Mouse (Mus musculus): ENCODE measurements at regions not wholly inside any gene's neighbourhood (a gene's known extent, or its start where the extent isn't known, plus 50 kb on each side); places are given as distances from the start of the nearest gene placed in this dataset.

DNA sequence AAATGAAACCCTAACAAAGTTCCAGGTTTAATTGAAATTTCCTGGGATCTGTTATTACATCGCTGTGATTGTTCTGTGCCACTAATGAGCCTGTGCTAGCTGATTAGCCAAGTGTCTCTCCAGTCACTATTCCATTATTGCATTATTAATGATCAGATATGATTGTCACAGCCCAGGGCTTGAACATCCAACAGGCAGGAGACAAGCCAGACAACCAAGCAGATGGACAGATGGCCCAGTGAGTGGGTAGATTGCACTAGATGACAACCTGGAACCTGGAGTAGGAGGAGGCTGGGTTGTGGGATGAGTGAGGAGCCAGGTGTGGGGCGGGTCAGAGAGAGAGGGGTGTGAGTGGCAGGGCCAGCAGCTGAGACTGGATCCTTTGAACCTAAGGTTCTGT, 161.6 kb downstream of the Trim29 start:
- Histone ChIP-seq H3K9me3 (ENCODE audit: low read length) (no peaks in the 10 kb centered on the region), H3K4me1 (replicated peaks; ENCODE audit: low read depth, low read length) (0 out of 2 replicates have a peak, but pooled peaks cover 3% of the 10 kb centered on the region), H3K4me3 (replicated peaks; ENCODE audit: low read length) (no peak overlapping the region), H3K27me3 (ENCODE audit: insufficient read depth, low read length) (peaks cover 80% of the 10 kb centered on the region), H3K36me3 (ENCODE audit: insufficient read depth, low read length) (no peaks in the 10 kb centered on the region)
- TF ChIP-seq NANOG (IDR thresholded peaks at IDR 0.05; ENCODE audit: borderline replicate concordance, low read length) (no peak), CTCF (conservative IDR thresholded peaks at IDR 0.05; ENCODE audit: low read length) (no peak), POU5F1 (IDR thresholded peaks at IDR 0.05; ENCODE audit: borderline replicate concordance, low read length) (no peak)

DNA sequence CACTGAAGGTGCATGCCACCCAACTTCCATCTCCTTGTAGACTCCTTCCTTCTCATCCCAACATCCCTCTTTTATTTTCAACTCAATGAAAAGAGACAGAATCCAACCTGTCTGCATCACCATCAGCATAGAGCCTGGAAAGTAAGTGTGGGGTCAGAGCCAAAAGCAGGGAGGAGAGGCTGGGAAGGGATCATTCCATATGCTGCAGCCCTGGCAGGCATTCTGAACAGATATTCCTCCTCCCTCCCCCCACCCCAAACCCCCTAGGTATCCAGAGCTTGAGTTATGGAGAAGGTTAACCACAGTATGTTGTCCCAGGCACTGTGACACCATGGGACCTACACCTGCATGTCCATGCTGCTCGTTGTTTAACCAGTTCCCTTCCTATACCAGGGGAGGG, 162.5 kb downstream of the Trim29 start:
- H3K36me3 ChIP-seq (ENCODE audit: insufficient read depth, low read length), result no peaks in the 10 kb centered on the region
- H3K27me3 ChIP-seq (ENCODE audit: insufficient read depth, low read length), result peaks cover 74% of the 10 kb centered on the region
- H3K4me3 ChIP-seq (replicated peaks; ENCODE audit: low read length), result no peak overlapping the region
- no peaks in the 10 kb centered on the region for H3K9me3 ChIP-seq (ENCODE audit: low read length)
- no peak for TF ChIP-seq CTCF (conservative IDR thresholded peaks at IDR 0.05; ENCODE audit: low read length)
- H3K4me1 ChIP-seq (replicated peaks; ENCODE audit: low read depth, low read length), result 0 out of 2 replicates have a peak, but pooled peaks cover 3% of the 10 kb centered on the region

DNA sequence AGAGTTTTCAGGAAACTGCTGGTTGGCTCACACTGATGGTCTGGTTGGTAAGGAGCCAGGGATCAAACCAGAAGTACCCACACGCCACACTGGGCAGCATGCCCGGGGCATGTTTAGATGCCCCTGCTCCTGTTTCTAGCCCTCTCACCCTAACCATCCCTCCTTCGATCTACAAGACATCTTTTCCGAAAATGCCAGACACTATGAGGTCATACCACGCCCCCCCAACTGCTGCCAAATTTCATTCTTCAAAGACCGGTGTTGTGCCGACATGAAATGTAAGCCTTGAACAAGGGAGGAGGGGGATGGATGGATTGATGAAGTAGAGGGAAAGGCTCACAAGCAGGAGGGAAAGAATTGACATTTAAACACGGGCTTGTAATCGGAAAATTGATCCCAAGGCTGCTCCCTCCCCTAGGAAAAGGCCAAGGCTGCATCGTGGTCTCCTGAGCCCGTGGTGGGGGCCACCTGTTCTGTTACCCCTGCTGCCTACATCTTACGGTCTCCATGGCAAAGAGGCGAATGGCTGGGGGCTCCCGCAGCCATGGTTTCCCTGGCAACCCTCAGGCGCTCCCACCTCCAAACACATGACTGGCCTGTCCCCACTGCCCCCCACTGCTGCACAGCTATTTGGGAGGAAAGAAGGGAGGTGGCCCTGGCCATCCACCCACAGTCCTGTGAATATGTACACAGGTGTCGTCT, 163.1 kb downstream of the Trim29 start:
- H3K4me3 ChIP-seq (replicated peaks; ENCODE audit: low read length), result no peak overlapping the region
- no peaks in the 10 kb centered on the region for H3K36me3 ChIP-seq (ENCODE audit: insufficient read depth, low read length)
- TF ChIP-seq POU5F1 (IDR thresholded peaks at IDR 0.05; ENCODE audit: borderline replicate concordance, low read length) (no peak), CTCF (conservative IDR thresholded peaks at IDR 0.05; ENCODE audit: low read length) (no peak), NANOG (IDR thresholded peaks at IDR 0.05; ENCODE audit: borderline replicate concordance, low read length) (no peak)
- H3K9me3 ChIP-seq (ENCODE audit: low read length), result no peaks in the 10 kb centered on the region
- H3K27me3 ChIP-seq (ENCODE audit: insufficient read depth, low read length), result peaks cover 71% of the 10 kb centered on the region
- H3K4me1 ChIP-seq (replicated peaks; ENCODE audit: low read depth, low read length), result 0 out of 2 replicates have a peak, but pooled peaks cover 3% of the 10 kb centered on the region

DNA sequence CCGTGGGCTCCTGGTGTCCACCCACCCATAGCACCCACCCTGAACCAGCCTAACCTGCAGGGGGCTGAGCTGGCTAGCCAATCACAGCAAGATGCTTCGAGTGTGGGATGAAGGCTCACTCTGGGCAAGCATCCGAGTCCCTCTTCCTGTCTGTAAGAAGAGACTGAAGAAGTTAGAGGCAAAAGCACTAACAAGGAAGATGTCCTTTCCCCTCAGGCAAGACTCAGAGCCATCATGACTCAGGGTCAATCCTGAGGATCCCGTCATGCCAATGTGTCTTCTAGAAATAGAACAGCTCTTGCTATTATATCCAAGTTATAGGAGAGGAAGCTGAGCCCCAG, 163.6 kb downstream of the Trim29 start:
- peaks cover 68% of the 10 kb centered on the region for H3K27me3 ChIP-seq (ENCODE audit: insufficient read depth, low read length)
- H3K4me1 ChIP-seq (replicated peaks; ENCODE audit: low read depth, low read length), result peaks cover 4% of the 10 kb centered on the region; the same call in 1 of the 2 replicates

DNA sequence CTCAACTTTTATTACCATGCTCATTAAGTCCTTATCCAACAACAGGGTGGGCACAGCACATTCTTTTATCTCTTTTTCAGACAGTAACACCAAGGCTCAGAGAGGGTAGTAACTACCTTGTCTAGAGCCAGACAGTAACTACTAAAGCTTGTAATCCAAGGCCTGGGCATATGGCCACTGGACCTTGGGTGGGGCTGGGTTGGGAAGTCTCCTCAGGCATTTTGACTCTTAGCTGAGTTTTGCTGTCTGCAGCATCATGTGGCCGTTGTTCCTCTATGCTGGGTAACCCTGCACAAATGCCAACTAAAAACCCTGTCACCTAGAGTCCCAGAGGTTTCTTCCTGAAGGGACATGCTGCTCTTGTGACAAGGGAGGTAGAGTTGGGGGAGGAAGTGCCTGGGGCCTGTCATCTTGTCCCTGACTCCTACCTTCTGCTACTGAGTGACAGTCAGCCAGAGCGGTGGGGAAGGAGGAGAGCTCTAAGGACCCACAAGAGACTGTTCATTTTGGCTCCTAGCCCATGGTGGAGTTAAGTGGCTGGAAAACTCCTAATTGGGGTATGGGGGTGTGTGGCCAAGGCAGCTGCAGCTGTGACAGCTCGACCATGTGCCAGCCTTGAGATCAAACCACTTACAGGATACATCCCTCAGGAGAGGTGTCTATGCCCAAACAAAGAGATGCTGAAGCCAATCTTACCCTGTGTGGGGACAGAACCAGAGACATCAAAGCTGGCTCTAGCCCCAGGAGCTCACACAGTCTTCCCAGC, 170.4 kb downstream of the Trim29 start:
- 0 out of 2 replicates have a peak, but pooled peaks cover 5% of the 10 kb centered on the region for H3K9me3 ChIP-seq (ENCODE audit: low read length)
- no peaks in the 10 kb centered on the region for H3K36me3 ChIP-seq (ENCODE audit: insufficient read depth, low read length)
- peaks cover 6% of the 10 kb centered on the region; the same call in 1 of the 2 replicates for H3K4me1 ChIP-seq (replicated peaks; ENCODE audit: low read depth, low read length)
- H3K4me3 ChIP-seq (replicated peaks; ENCODE audit: low read length), result no peak overlapping the region
- H3K27me3 ChIP-seq (ENCODE audit: insufficient read depth, low read length), result peaks cover 47% of the 10 kb centered on the region
- TF ChIP-seq POU5F1 (IDR thresholded peaks at IDR 0.05; ENCODE audit: borderline replicate concordance, low read length), result no peak
- TF ChIP-seq NANOG (IDR thresholded peaks at IDR 0.05; ENCODE audit: borderline replicate concordance, low read length), result no peak
- TF ChIP-seq CTCF (conservative IDR thresholded peaks at IDR 0.05; ENCODE audit: low read length), result no peak

More for the DNA sequence above, 163.6 kb downstream of the Trim29 start:
- Histone ChIP-seq H3K4me3 (replicated peaks; ENCODE audit: low read length) (no peak overlapping the region), H3K36me3 (ENCODE audit: insufficient read depth, low read length) (no peaks in the 10 kb centered on the region), H3K9me3 (ENCODE audit: low read length) (no peaks in the 10 kb centered on the region)
- no peak for TF ChIP-seq POU5F1 (IDR thresholded peaks at IDR 0.05; ENCODE audit: borderline replicate concordance, low read length)
- TF ChIP-seq CTCF (conservative IDR thresholded peaks at IDR 0.05; ENCODE audit: low read length), result no peak
- TF ChIP-seq NANOG (IDR thresholded peaks at IDR 0.05; ENCODE audit: borderline replicate concordance, low read length), result no peak

DNA sequence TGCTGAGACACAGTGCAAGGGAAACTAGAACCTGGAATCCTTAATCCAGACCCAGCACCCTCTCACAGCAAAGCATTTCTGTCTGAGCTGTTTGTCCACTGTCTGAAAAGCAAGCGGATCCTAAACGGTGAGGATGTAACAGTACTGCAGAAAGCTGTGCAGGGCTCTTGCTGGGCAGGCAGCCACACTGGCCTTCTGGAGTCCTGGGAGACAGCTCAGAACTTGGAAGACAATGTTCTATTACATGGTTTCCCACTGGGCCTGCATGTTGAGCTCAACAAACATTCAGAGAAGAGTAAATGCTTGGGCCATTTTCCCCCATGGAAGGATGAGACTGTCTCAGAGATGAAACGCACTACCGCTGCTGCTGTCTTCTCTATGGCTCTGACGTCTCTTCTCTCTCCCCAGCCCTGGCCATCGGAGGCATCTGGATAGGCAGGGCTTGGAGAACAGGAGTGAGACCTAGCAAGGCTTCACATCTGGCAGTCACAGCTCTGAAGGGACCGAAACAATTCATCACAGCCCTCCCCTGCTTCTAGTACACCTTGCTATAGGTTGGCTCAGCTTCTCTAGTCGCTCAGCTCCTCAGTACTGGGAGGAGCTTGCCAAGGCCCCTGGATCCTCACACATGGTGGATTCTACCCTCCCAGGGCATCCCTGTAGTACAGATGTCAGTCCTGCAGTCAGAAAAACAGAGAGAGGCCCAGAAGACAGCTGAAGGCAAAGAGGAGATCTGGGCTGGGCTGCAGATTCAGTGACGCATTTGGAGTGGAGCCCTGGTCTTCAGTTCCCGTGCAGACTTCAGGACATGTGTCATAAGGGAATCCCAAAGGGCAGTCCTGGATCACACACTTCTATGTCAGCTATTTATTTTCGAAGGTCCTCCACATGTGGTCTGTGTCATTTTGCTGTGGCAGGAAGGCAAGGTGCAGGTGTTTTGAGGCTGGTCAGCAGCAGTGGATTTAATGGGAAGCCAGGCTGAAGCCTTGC, 171.7 kb downstream of the Trim29 start:
- peaks cover 35% of the 10 kb centered on the region for H3K27me3 ChIP-seq (ENCODE audit: insufficient read depth, low read length)
- H3K9me3 ChIP-seq (ENCODE audit: low read length), result 0 out of 2 replicates have a peak, but pooled peaks cover 5% of the 10 kb centered on the region
- no peaks in the 10 kb centered on the region for H3K36me3 ChIP-seq (ENCODE audit: insufficient read depth, low read length)
- TF ChIP-seq CTCF (conservative IDR thresholded peaks at IDR 0.05; ENCODE audit: low read length), result no peak
- TF ChIP-seq NANOG (IDR thresholded peaks at IDR 0.05; ENCODE audit: borderline replicate concordance, low read length), result no peak
- no peak for TF ChIP-seq POU5F1 (IDR thresholded peaks at IDR 0.05; ENCODE audit: borderline replicate concordance, low read length)
- H3K4me3 ChIP-seq (replicated peaks; ENCODE audit: low read length), result no peak overlapping the region
- H3K4me1 ChIP-seq (replicated peaks; ENCODE audit: low read depth, low read length), result peaks cover 11% of the 10 kb centered on the region; the same call in 1 of the 2 replicates

DNA sequence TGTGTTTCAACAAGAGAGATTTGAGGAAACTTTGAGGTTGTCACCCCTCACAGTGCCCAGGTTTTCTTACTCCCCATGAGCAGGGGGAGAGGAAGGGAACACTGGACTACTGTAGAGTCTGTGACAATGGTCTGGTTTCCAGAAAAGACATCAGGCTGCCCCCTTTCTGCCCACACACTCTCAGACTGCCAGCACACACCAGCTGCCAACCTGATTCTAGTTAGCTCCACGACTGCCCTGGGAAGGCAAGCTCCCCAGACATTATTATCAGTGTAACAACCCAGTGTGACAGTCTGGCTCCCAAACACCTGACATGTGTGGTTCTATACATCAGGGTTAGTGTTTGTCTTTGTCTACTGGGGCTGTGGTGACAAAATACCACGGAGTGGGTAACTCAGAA, 172.5 kb downstream of the Trim29 start:
- Histone ChIP-seq H3K27me3 (ENCODE audit: insufficient read depth, low read length) (peaks cover 35% of the 10 kb centered on the region), H3K4me3 (replicated peaks; ENCODE audit: low read length) (no peak overlapping the region), H3K9me3 (ENCODE audit: low read length) (0 out of 2 replicates have a peak, but pooled peaks cover 5% of the 10 kb centered on the region), H3K36me3 (ENCODE audit: insufficient read depth, low read length) (no peaks in the 10 kb centered on the region), H3K4me1 (replicated peaks; ENCODE audit: low read depth, low read length) (peaks cover 11% of the 10 kb centered on the region; the same call in 1 of the 2 replicates)
- TF ChIP-seq CTCF (conservative IDR thresholded peaks at IDR 0.05; ENCODE audit: low read length) (no peak), POU5F1 (IDR thresholded peaks at IDR 0.05; ENCODE audit: borderline replicate concordance, low read length) (no peak), NANOG (IDR thresholded peaks at IDR 0.05; ENCODE audit: borderline replicate concordance, low read length) (no peak)

DNA sequence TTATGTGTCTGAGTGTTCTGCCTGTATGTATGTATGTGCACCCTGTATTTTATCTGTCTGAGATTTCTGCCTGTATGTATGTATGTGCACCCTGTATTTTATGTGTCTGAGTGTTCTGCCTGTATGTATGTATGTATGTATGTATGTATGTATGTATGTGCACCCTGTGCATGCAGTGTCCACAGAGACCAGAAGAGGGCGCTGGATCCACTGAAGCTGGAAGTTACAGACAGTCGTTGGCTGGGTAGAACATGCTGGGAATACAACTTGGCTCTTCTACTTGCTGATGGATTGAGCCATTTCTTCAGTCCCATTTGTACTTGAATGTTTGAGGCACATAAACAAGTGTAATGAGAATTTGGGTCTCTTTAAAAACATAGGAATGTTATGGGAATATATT, 173.3 kb downstream of the Trim29 start:
- H3K9me3 ChIP-seq (ENCODE audit: low read length), result 0 out of 2 replicates have a peak, but pooled peaks cover 5% of the 10 kb centered on the region
- H3K27me3 ChIP-seq (ENCODE audit: insufficient read depth, low read length), result peaks cover 31% of the 10 kb centered on the region
- H3K36me3 ChIP-seq (ENCODE audit: insufficient read depth, low read length), result no peaks in the 10 kb centered on the region
- peak; percentile 58 for TF ChIP-seq CTCF (conservative IDR thresholded peaks at IDR 0.05; ENCODE audit: low read length)
- no peak for TF ChIP-seq NANOG (IDR thresholded peaks at IDR 0.05; ENCODE audit: borderline replicate concordance, low read length)
- peaks cover 16% of the 10 kb centered on the region for H3K4me1 ChIP-seq (replicated peaks; ENCODE audit: low read depth, low read length)
- H3K4me3 ChIP-seq (replicated peaks; ENCODE audit: low read length), result no peak overlapping the region
